Mouse (Mus musculus) kidney, embryonic 14.5 days (tissue): Measurements from ENCODE around the gene Slc10a1. TPM values are rescaled to one million over a fixed set of nuclear protein-coding genes. Genes with fewer than 3 reads are reported as not detected.

Experiments
- ATAC-seq: fragments of 200-750 bp; cut with Nextera tagmentation; 2 replicates; pipeline ENCODE4 v1.8.0; 2017; ENCODE audit warnings: moderate number of reproducible peaks, mild to moderate bottlenecking, moderate TSS enrichment, moderate library complexity; ENCODE audit not compliant: low FRiP score, low TSS enrichment
- H3K27ac ChIP-seq: fragments of 300-500 bp; sonication (generic); 2 replicates; pipeline ENCODE4 v1.5.1; 2014; ENCODE audit warnings: low read depth, mild to moderate bottlenecking, low read length, moderate library complexity, mixed read lengths
- H3K27me3 ChIP-seq: fragments of 300-500 bp; sonication (generic); 2 replicates; pipeline ENCODE4 v1.6.1; 2014; ENCODE audit warnings: mild to moderate bottlenecking, low read length; ENCODE audit not compliant: control insufficient read depth, insufficient read depth
- H3K36me3 ChIP-seq: fragments of 300-500 bp; sonication (generic); 2 replicates; pipeline ENCODE4 v1.6.1; 2014; ENCODE audit warnings: low read length, mixed read lengths; ENCODE audit not compliant: control insufficient read depth, insufficient read depth
- H3K4me1 ChIP-seq: fragments of 300-500 bp; sonication (generic); 2 replicates; pipeline ENCODE4 v1.6.1; 2014; ENCODE audit warnings: low read length, mixed read lengths; ENCODE audit not compliant: control insufficient read depth, insufficient read depth
- H3K4me2 ChIP-seq: fragments of 300-500 bp; sonication (generic); replicated peaks from 2 replicates; pipeline ENCODE4 v1.6.1; 2014; ENCODE audit warnings: low read depth, mild to moderate bottlenecking, low read length
- H3K4me3 ChIP-seq: fragments of 300-500 bp; sonication (generic); 2 replicates; pipeline ENCODE4 v1.5.1; 2014; ENCODE audit warnings: mild to moderate bottlenecking, low read length
- H3K9ac ChIP-seq: fragments of 300-500 bp; sonication (generic); 2 replicates; pipeline ENCODE4 v1.6.1; 2014; ENCODE audit warnings: low read depth, mild to moderate bottlenecking, low read length, moderate library complexity
- H3K9me3 ChIP-seq: fragments of 300-500 bp; sonication (generic); 2 replicates; pipeline ENCODE4 v1.6.1; 2016; ENCODE audit warnings: low read length; ENCODE audit not compliant: control insufficient read depth
- WGBS: fragments of 180-500 bp; shearing (Covaris S2); extraction: QIAGEN DNeasy Blood & Tissue Kit; methylation state at CpG from one replicate; pipeline ENCODE4 v1.1.7; 2014; 5-methylcytosine and 5-hydroxymethylcytosine counted together
- polyA plus RNA-seq: library from polyadenylated mRNA; unstranded; fragments of >200 nt; fragmentation: Nextera tagmentation; extraction: Ambion mirVana; gene quantifications from 2 replicates; pipeline ENCODE4 v1.2.1, GENCODE M21; 2014

The Slc10a1 gene
- polyA plus RNA-seq, 1 experiment from 2014 or later = 0.46 TPM

- Histone ChIP-seq H3K27ac (no peak overlapping the region), H3K27me3 (peaks cover 32% of the 10 kb centered on the region), H3K36me3 (no peaks in the 10 kb centered on the region), H3K4me1 (peaks cover 7% of the 10 kb centered on the region; the same call in 1 of the 2 replicates), H3K4me3 (no peak overlapping the region), H3K9me3 (no peaks in the 10 kb centered on the region; the same call in 1 of the 2 replicates), H3K9ac (no peak overlapping the region), H3K4me2 (no peak overlapping the region)
- 37% methylated on average over 4 of the region's 4 CpGs for WGBS
- no peak for ATAC-seq
Measured at GRCm38 (mm10) chr12:80997652-80998051, 29.1 kb upstream of the Slc10a1 start.

DNA sequence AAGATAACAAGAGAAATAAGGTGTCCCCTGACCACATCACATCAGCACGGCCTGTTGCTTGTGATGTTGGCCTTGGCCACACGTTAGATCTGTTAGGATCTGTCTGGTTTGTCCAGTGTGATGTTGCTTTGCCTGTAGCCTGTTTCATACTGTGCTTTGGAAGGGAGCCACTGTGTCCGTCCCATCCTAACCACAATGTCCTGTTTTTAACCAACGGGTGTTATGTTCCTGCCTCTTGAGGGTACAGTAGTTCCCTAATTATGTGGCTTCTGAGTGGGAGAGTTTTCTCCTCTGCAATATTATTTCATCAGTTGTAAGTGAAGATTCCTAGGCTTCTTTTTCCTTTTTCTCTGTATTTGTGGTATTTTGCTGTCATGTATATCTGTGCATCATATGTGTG, 26.8 kb upstream of the Slc10a1 start:
- peaks cover 26% of the 10 kb centered on the region for H3K27me3 ChIP-seq
- no peaks in the 10 kb centered on the region; the same call in 1 of the 2 replicates for H3K9me3 ChIP-seq
- no peak overlapping the region for H3K4me3 ChIP-seq
- ATAC-seq = no peak
- H3K36me3 ChIP-seq = no peaks in the 10 kb centered on the region
- no peak overlapping the region for H3K9ac ChIP-seq
- H3K4me1 ChIP-seq = peaks cover 7% of the 10 kb centered on the region; the same call in 1 of the 2 replicates
- 90% methylated on average over 4 of the region's 4 CpGs for WGBS
- no peak overlapping the region for H3K27ac ChIP-seq
- no peak overlapping the region for H3K4me2 ChIP-seq

- H3K4me2 ChIP-seq = no peak overlapping the region
- WGBS = 79% methylated on average over 1 of the region's 1 CpGs
- H3K4me1 ChIP-seq = peaks cover 5% of the 10 kb centered on the region; the same call in 1 of the 2 replicates
- no peaks in the 10 kb centered on the region; the same call in 1 of the 2 replicates for H3K9me3 ChIP-seq
- H3K4me3 ChIP-seq = no peak overlapping the region
- no peak overlapping the region for H3K27ac ChIP-seq
- peaks cover 11% of the 10 kb centered on the region for H3K27me3 ChIP-seq
- H3K36me3 ChIP-seq = no peaks in the 10 kb centered on the region
- no peak overlapping the region for H3K9ac ChIP-seq
- no peak for ATAC-seq
Measured at GRCm38 (mm10) chr12:80993773-80994172, 25.3 kb upstream of the Slc10a1 start.

DNA sequence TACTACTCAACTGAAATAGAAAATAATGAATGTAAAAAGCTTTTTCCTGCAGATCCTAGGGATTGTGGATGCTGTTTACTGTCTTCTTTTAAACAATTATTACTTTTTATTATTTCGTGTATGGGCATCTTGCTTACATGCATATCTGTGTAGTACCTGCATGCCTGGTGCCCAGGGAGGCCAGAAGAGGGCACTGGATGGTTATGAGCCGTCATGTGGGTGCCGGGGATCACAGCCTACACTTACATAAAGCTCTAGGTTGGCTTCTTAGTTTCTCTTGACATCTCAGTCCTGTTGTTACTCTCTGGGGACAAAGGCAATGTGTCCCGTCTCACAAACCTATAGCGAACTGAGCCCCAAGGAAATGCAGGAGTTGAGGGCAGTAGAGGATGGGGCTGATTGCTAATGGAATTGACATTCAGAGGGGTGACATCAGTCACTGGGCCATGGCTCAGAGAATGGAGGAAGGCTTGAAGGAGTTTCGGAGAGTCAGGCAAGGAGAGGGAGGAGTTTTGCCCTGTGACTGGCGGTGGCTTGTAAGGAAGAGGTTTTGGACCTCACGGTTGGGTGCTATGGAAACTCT, 24.1 kb upstream of the Slc10a1 start:
- Histone ChIP-seq H3K9ac (no peak overlapping the region), H3K4me2 (no peak overlapping the region), H3K27me3 (peaks cover 4% of the 10 kb centered on the region), H3K9me3 (no peaks in the 10 kb centered on the region; the same call in 1 of the 2 replicates), H3K4me1 (no peaks in the 10 kb centered on the region), H3K36me3 (no peaks in the 10 kb centered on the region), H3K4me3 (no peak overlapping the region), H3K27ac (no peak overlapping the region)
- no peak for ATAC-seq
- 83% methylated on average over 8 of the region's 8 CpGs for WGBS

GRCm38 (mm10) chr12:80991806-80992205, 23.3 kb upstream of the Slc10a1 start:
- no peak overlapping the region for H3K27ac ChIP-seq
- H3K36me3 ChIP-seq = no peaks in the 10 kb centered on the region
- no peak overlapping the region for H3K9ac ChIP-seq
- H3K4me3 ChIP-seq = no peak overlapping the region
- ATAC-seq = no peak
- H3K27me3 ChIP-seq = peaks cover 3% of the 10 kb centered on the region; the same call in 1 of the 2 replicates
- H3K9me3 ChIP-seq = no peaks in the 10 kb centered on the region; the same call in 1 of the 2 replicates
- H3K4me2 ChIP-seq = no peak overlapping the region
- H3K4me1 ChIP-seq = no peaks in the 10 kb centered on the region
- 82% methylated on average over 10 of the region's 10 CpGs for WGBS

DNA sequence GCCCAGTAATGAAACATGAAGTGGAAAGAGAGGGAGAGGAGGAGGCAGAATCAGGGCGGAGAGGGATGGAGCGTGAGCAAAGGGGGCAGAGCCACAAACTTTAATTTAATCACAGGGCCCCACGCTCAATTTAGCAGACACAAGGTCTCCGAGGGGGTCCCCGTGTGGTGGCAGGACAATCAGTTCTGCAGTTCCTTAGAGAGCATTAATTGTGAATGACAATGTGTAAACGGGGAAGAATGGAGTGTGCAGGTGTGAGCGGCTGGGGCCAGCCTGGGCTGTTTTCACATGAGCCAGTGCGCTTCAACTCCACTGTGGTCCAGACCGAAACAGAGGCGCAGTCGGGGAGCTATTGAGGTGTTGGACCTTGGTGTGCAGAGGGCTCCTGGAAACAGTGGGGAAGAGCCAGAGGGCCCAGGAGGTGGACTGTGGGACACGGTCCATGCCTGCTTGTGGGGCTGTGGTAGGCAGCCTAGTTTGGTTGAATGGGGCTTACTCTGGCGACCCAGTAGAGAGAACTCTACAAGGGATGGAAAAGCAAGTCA, 22.5 kb upstream of the Slc10a1 start:
- ATAC-seq = no peak
- no peak overlapping the region for H3K27ac ChIP-seq
- no peaks in the 10 kb centered on the region; the same call in 1 of the 2 replicates for H3K9me3 ChIP-seq
- no peak overlapping the region for H3K4me3 ChIP-seq
- WGBS = 88% methylated on average over 13 of the region's 13 CpGs
- no peaks in the 10 kb centered on the region for H3K4me1 ChIP-seq
- H3K27me3 ChIP-seq = no peaks in the 10 kb centered on the region
- no peaks in the 10 kb centered on the region for H3K36me3 ChIP-seq
- no peak overlapping the region for H3K9ac ChIP-seq
- H3K4me2 ChIP-seq = no peak overlapping the region

DNA sequence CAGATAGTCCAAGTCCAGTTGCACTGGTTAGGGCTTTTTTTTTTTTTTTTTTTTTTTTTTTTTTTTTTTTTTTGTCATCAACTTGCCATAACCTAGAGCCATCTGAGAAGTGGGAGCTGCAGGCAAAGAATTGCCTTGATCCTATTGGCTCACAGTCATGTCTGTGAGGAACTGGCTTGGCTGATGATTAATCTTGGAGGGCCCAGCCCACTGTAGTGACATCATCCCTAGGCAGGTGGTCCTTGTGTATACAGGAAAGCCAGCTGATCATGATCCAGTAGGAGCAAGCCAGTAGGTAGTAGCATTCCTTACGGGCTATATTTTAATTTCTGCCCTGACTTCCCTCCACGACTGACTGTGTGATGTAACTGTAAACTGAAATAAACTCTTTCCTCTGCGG, 19.8 kb upstream of the Slc10a1 start:
- ATAC-seq = no peak
- no peak overlapping the region for H3K9ac ChIP-seq
- WGBS = 86% methylated on average over 3 of the region's 3 CpGs
- no peak overlapping the region for H3K27ac ChIP-seq
- no peaks in the 10 kb centered on the region for H3K4me1 ChIP-seq
- H3K27me3 ChIP-seq = no peaks in the 10 kb centered on the region
- no peaks in the 10 kb centered on the region for H3K36me3 ChIP-seq
- no peak overlapping the region for H3K4me3 ChIP-seq
- no peaks in the 10 kb centered on the region for H3K9me3 ChIP-seq
- H3K4me2 ChIP-seq = no peak overlapping the region

DNA sequence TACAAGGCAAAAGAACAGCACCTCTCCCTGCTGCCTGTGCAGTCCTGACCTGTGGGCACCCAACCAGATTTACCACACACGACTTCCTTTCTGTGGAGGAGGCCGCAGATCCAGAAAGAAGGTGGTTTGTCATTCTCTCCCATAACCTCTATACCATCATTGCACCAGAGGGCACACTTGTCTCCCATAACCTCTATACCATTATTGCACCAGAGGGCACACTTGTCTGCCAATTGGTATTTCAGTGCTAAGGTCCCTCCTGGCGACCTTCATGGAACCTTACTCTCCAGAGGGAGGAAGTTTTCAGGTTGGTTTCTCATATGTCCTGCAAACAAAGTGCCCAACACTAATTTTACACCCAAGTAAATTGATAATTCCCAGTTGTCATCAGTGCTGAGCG, 18.1 kb upstream of the Slc10a1 start:
- Histone ChIP-seq H3K27me3 (no peaks in the 10 kb centered on the region), H3K27ac (no peak overlapping the region), H3K4me2 (no peak overlapping the region), H3K4me1 (no peaks in the 10 kb centered on the region), H3K36me3 (no peaks in the 10 kb centered on the region), H3K9me3 (no peaks in the 10 kb centered on the region), H3K9ac (no peak overlapping the region), H3K4me3 (no peak overlapping the region)
- ATAC-seq = no peak
- 84% methylated on average over 4 of the region's 4 CpGs for WGBS

DNA sequence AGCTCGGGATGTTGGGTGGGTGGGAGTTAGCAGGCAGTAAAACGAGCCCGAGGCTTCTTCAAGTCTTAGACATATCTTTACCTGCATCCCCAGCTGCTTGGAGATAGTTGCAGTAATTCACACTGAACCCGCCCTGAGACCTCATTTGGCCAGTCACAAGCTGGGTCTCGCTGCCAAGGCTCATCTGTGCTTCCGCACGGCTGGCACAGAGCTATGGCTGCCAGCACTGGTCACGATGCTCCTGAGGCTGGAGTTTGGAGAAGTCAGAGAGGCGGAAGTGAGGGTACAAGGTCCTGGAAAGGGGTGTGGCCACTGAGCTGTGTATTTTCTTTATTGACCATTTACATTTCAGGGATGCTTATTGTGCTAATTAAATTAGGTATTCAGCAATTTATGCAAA, 15.2 kb upstream of the Slc10a1 start:
- no peaks in the 10 kb centered on the region for H3K9me3 ChIP-seq
- ATAC-seq = no peak
- H3K4me2 ChIP-seq = no peak overlapping the region
- H3K4me1 ChIP-seq = no peaks in the 10 kb centered on the region
- H3K27me3 ChIP-seq = no peaks in the 10 kb centered on the region
- H3K36me3 ChIP-seq = no peaks in the 10 kb centered on the region
- H3K27ac ChIP-seq = no peak overlapping the region
- no peak overlapping the region for H3K9ac ChIP-seq
- 71% methylated on average over 9 of the region's 9 CpGs for WGBS
- H3K4me3 ChIP-seq = no peak overlapping the region
